Mouse (Mus musculus) cerebellum, postnatal 25 days (tissue): ENCODE results near the gene Tent5b.
A peak's percentile ranks its signal among the peaks of the same experiment; 100 is the strongest.
"Not testable (repeated sequence)": the region's sequence is repeated elsewhere in the genome, so short reads cannot be mapped to it uniquely, and the experiment has no call there.

Experiments used
- DNase-seq, 2 experiments: peaks; one replicate each; pipeline ENCODE4 v3.0.0; 2021; ENCODE audit warnings: mixed read lengths in 2 of 2

The Tent5b gene

DNA sequence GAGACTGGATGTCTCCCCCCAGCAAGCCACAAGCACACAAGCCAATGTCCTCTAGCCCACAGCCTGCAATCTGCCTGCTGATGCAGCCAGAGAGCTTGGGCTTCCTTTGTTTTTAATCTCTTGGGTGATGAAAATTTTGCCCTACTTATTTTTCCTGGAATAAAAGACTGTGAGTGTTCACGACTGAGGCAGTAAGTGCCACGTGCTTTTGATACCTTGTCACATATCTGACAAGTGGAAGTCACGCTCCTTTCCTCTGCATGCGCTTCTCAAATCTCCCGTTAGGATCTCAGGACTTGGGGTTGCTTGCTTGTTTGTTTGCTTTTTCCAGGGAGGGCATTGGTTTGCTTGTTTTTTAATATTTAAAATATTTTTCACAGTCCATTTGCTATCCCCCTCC lies 24.4 kb downstream of the Tent5b start:
- DNase-seq: no peak

DNA sequence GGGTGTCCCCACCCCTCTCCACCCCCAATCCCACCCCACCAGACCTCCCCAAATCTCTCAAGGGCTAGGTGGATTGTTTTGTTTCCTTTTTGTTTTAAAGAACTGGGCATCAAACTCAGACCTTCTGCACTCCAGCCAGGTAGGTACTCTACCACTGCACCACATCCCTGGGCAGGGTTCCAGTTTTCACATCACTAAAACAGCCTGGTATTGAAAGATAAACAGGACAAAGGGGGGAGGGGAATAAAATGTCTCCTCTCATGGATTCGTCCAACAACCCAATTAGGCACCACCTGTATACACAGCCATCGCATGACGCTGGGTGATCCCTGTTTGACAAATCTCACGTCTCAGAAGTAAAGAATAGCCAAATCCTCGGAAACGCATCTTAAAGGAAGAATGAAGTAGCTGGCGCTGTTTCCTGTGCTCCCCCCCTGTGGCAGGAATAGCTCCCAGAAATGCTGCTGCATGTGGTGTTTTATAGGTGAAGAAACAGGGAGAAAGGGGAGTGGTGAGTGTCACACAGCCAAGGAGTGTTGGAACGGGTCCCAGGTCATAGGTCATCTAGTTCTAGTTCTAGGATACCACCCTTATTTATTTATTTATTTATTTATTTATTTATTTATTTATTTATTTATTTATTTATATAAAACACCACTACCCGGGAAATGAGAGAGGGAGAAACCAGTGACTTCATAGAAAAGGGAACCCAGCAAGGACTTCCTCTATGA lies 25.0 kb downstream of the Tent5b start:
- DNase-seq: no peak

DNA sequence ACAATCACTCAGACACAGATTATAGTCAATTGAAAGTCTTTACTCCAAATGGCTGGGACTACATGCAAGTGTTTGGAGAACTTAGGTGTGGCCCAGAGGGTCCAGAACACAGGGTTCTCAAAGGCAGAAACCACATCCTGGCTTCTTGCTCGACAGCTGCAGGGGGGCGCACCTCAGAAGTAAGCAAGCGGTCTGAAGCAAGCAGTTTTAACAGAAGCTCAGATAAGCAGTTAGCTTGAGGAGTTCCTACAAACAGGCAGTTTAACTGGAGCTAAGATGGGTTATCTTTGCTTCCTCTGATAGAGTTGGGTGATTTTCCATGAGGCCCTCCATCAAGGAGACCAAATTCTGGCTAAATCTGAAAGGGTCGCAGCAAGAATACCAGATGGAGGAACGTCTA lies 26.6 kb downstream of the Tent5b start:
- no peak for DNase-seq

DNA sequence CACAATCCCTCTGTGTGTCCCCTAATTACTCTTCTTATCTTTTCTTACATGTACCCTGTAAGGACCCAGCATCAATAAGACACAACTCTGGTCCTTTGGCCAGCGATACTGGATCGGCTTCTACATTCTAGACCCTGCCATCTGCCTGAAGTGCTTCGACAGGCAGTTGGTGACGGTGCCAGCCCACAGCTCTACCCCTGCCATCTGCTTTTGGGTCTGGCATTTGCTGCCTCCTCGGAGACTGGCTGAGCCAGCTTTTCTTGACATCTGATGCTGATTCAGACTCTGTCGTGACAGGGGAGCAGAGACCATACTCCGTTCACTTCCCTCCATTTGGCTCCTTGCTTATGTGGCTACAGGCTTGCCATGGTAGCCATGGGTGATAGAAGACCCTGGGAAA lies 29.1 kb downstream of the Tent5b start:
- peak; percentile 80 to 84 for DNase-seq

DNA sequence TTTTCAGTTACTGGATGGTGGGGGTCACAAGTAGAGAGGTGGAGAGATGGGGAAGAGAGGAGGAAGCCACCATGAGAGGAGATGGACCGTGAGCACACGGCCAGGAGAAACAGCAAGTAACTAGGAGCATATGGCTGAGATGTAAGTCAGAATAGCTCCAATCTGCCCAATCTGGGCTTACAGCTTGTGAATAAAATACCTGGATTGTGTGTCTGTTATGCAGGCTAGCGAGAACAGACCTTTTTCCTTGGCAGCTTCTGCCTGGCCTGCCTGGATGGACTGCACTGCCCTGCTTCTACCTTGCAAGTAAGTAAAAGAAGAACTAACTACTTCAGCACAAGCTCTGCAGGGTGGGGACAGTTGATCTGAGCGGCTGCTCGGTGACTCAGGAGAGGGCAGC lies 31.1 kb downstream of the Tent5b start:
- peak; percentile 45 to 48 for DNase-seq

DNA sequence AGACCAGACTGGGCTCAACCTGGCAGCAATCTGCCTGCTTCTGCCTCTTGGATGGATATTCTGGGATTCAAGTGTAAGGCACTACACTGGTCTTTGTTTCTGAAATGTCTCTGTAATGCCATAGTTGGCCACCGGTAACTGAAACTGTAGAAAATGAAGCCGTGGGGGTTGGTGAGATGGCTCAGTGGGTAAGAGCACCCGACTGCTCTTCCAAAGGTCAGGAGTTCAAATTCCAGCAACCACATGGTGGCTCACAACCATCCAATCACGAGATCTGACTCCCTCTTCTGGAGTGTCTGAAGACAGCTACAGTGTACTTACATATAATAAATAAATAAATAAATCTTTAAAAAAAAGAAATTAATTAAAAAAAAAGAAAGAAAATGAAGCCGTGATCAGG lies 32.6 kb downstream of the Tent5b start:
- DNase-seq: not testable (repeated sequence)

DNA sequence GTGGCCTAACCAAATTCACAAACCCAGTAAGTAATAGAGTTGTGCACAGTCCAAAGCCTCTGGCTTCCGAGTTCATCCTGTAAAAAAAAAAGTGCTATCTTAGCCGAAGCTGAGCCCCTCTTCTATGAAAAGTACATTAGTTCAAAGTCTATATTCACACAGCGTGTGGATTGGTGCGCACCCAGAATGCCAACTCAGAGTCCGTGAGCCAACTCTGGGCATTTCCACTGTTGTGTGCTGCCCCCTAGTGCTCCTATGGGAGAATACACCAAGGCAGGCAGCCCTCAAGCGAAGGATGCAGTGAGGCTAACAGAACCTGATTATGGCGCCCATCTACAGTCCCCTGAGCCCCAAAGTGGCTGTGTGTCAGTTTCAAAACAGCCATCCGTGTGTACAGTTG lies 33.0 kb downstream of the Tent5b start:
- peak; percentile 86 to 90 for DNase-seq

DNA sequence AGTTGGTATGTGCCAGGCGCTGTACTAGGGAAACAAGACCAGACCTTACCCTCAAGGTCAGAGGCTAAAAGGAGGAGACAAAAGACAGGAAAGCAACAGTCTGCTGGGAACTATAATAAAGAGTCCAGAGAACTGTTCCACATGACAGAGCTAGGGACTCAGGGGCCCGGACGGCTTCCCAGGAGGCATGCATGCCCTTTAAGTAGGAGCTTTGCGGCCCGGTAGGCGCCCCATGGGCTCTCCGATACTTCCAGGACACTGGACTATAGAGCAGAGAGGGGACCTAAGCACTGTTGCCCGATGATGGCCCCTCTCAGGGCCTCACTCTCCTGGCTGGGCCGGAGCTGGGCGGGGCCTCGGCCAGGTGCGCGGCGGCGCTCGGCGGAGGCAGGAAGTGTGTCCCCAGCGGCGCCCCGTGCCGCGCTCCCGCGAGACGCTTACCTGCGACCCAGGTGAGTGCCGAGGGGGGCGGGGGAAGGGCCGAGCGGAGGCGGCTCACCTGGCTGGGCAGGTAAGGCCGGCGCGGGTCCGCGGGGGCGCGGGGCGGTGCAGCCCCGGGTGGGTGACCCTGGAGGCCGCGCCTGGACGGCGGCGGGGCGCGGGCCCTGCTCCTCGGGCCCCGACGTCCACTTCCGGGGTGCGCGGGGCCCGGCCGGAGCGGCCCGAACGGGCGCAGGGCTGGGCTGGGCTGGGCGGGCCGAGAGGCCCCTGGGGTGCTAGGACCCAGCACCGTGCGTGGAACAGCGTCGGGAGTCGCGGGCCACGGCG lies 38.9 kb downstream of the Tent5b start, which contains the start of gene Kdf1:
TSS of gene Kdf1 (plus strand) at position 363 of the 768 bp plus-strand sequence.
- no peak for DNase-seq

DNA sequence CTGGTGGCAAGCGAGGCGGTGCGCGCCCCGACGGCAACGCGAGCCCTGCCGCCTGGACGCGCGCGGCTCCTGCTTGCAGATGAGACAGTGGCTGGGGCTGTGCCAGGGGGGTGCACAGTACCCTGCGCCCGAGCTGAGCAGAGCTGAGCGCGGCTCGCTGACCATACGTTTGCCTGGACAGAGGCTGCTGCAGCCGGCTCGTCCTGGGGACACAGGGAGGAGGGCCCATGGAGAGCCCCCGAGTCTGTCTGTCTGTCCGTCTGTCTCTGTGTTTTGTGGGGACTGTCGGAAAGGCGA lies 39.4 kb downstream of the Tent5b start:
- DNase-seq: no peak

DNA sequence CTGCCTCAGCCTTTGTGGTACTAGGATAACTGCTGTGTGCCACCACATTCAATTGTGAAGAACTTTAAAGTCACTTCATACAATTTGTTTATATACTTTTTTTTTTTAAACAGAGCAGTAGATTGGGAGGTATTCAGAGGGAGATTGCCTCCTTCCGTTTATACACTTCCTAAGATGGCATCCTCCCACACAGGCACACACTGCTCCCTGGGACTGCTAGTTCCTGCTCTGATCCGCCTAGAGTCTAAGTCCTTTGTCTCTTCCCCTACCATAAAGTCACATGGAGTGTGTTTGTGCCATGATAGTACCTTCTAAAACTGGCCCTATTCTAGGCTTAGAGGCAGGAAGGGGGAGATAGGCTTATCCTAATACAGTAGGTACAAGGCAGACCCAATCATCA lies 41.6 kb downstream of the Tent5b start:
- no peak for DNase-seq

DNA sequence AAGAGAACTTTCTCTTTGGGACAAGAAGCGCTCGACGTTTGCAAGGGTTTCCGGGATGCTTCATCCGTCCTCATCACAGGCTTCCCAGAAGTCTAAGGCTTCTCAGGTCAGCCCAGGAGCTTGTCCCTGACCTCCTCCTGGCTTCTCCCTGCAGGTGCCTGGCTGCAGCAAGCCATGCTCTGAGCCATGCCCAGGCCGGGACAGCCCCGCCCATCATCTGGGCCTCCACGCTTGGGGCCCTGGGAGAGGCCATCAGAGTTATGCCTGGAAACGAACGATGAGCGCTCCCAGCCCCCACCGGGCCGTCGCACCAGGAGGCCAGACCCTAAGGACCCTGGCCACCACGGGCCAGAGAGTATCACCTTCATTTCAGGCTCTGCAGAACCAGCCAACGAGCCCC lies 47.9 kb downstream of the Tent5b start:
- no peak for DNase-seq

DNA sequence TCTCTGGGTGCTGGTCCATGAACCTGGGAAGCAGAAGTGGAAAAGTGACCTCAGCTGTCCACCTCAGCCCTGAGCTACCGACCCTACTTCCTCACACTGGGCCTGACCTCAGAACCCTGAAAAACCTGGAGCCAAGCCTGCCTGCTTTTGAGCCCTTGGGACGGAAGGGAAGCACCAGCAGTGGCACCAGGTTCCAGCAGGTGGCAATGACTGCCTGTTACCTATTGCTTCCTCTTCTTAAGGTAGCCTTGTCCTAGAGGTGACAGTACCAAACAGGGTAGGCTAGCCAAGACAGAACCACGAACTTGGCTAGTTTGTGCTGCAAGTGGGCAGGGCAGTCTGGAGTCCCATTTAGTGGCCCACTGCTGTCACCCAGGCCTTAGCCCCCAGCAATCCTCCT lies 52.8 kb downstream of the Tent5b start:
- DNase-seq: no peak

DNA sequence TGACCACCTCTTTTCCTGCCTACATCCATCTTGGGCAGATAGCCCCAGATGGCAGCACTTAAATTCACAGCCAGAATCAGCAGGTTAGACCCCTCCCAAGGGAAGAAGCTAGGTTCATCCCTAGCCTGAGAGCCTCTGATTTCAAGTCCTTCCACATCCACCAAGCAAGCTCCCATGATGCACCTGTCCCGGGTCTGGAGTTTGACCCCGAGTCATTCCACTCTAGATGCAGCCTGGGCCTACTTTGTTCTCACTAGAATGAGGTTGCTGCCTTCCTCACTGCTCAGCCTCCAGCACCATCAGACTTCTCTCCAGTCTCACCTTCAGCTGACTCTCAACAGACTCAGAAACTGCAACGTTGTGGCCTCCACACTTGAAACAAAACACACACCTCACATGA lies 56.1 kb downstream of the Tent5b start:
- no peak for DNase-seq

DNA sequence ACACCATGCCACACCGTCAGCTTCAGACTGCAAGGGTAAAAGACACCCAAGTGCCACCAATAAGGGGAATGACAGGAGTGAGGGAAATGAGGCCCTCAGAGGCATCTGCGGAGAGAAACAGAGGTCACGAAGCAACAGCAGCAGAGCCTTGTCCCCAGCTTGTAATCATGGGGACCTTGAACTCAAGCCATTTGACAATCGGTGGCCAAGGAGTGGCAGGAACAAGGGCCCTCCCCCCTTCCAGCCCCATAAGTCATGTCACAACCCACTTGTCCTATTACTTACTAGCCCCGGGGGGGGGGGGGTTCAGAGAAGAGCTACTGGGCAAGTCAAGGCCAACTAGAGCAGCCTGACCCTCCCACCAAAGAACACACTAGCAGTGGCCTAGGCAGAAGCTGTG lies 56.7 kb downstream of the Tent5b start:
- no peak for DNase-seq
